Comparison of ENCODE assay signal across 8 mouse cellular contexts in genomic region chr1:52470811-52471489, GRCm38 (mm10). TPM values are rescaled to one million over a fixed set of nuclear protein-coding genes. Genes with fewer than 3 reads are reported as not detected.
DNase-seq lines count a peak whose midpoint lies in the region; ATAC-seq and TF ChIP-seq lines count a peak whose summit lies in the region.
"Had no signal": no experiment of that assay in that cellular context is flagged by ENCODE, and none has a peak within 500 bp of the region (broad histone marks: within the 10 kb centered on the region; RNA-seq: fewer than 3 reads in every experiment).

No protein-coding gene starts in this region.

- intact Hi-C loops in left cerebral cortex, postnatal 25 days (cut with DNase I), result no loop called here

- 0 out of 2 replicates have a peak, but pooled peaks have one; percentile 29 for ATAC-seq in embryonic facial prominence, embryonic 11.5 days (replicated peaks; ENCODE audit: insufficient number of reproducible peaks, low FRiP score, low TSS enrichment, low read depth)
- peak; percentile 88 for ATAC-seq in hindbrain, embryonic 14.5 days (ENCODE audit: low FRiP score)
- ATAC-seq in midbrain, postnatal 0 days (ENCODE audit: low FRiP score), result 0 out of 2 replicates have a peak, but pooled peaks have one; percentile 34
- ATAC-seq in liver, postnatal 0 days, result no peak

- peak; percentile 22 for DNase-seq in brain, adult 2 months (ENCODE audit: low read depth, low spot score)
- peak; percentile 37 for DNase-seq in embryonic facial prominence, embryonic 11.5 days (ENCODE audit: low spot score)
- peak; percentile 70 for DNase-seq in hindbrain, embryonic 14.5 days (ENCODE audit: low spot score)
- DNase-seq in midbrain, postnatal 0 days (ENCODE audit: low spot score), result peak; percentile 72
- no peak for DNase-seq in frontal cortex, postnatal 10 days (ENCODE audit: low spot score in 2 of 2)
- no peak for DNase-seq in left cerebral cortex, postnatal 25 days (ENCODE audit: low spot score in 2 of 2)
- DNase-seq in liver, postnatal 0 days, result no peak

- no peak for TF ChIP-seq CTCF in midbrain, postnatal 0 days (IDR thresholded peaks at IDR 0.05)
- TF ChIP-seq CTCF in liver, postnatal 0 days (IDR thresholded peaks at IDR 0.05; ENCODE audit: low read depth), result no peak

- no peak for TF ChIP-seq EP300 in liver, postnatal 0 days (IDR thresholded peaks at IDR 0.05; ENCODE audit: low read depth)

- no peaks in the 10 kb centered on the region for H3K9me3 ChIP-seq in embryonic facial prominence, embryonic 11.5 days (replicated peaks; ENCODE audit: control insufficient read depth, low read length)
- H3K9me3 ChIP-seq in hindbrain, embryonic 14.5 days (ENCODE audit: control insufficient read depth, low read length), result no peaks in the 10 kb centered on the region
- no peaks in the 10 kb centered on the region for H3K9me3 ChIP-seq in midbrain, postnatal 0 days (ENCODE audit: low read length)
- H3K9me3 ChIP-seq in liver, postnatal 0 days (ENCODE audit: low read length), result no peaks in the 10 kb centered on the region
- H3K9me3 ChIP-seq: liver, embryonic 15.5 days had no signal

- H3K4me1 ChIP-seq in embryonic facial prominence, embryonic 11.5 days (ENCODE audit: control insufficient read depth, insufficient read depth, low read length), result no peaks in the 10 kb centered on the region
- peaks cover 11% of the 10 kb centered on the region for H3K4me1 ChIP-seq in hindbrain, embryonic 14.5 days (replicated peaks; ENCODE audit: control insufficient read depth, insufficient read depth, low read length)
- no peaks in the 10 kb centered on the region; the same call in 1 of the 2 replicates for H3K4me1 ChIP-seq in midbrain, postnatal 0 days (ENCODE audit: insufficient read depth, low read length)
- peaks cover 13% of the 10 kb centered on the region; the same call in 1 of the 2 replicates for H3K4me1 ChIP-seq in liver, postnatal 0 days (ENCODE audit: insufficient read depth)

- H3K4me3 ChIP-seq in embryonic facial prominence, embryonic 11.5 days (ENCODE audit: low read depth, low read length), result no peak overlapping the region
- no peak overlapping the region for H3K4me3 ChIP-seq in hindbrain, embryonic 14.5 days (replicated peaks; ENCODE audit: low read length)
- no peak overlapping the region for H3K4me3 ChIP-seq in midbrain, postnatal 0 days (ENCODE audit: low read depth, low read length)
- H3K4me3 ChIP-seq in liver, postnatal 0 days (ENCODE audit: low read depth, low read length), result no peak overlapping the region
- H3K4me3 ChIP-seq: liver, embryonic 15.5 days had no signal

- 33% methylated on average over 7 of the region's 7 CpGs for whole genome bisulfite sequencing in embryonic facial prominence, embryonic 11.5 days
- WGBS in hindbrain, embryonic 14.5 days, result 18% methylated on average over 7 of the region's 7 CpGs
- WGBS in midbrain, postnatal 0 days, result 37% methylated on average over 7 of the region's 7 CpGs
- WGBS in liver, postnatal 0 days (ENCODE audit: insufficient replicate concordance), result 47% methylated on average over 7 of the region's 7 CpGs

- H3K36me3 ChIP-seq in embryonic facial prominence, embryonic 11.5 days (replicated peaks; ENCODE audit: control insufficient read depth, insufficient read depth, low read depth, low read length), result no peaks in the 10 kb centered on the region
- no peaks in the 10 kb centered on the region; the same call in 1 of the 2 replicates for H3K36me3 ChIP-seq in hindbrain, embryonic 14.5 days (replicated peaks; ENCODE audit: control insufficient read depth, insufficient read depth)
- H3K36me3 ChIP-seq in midbrain, postnatal 0 days (ENCODE audit: insufficient read depth, low read length), result peaks cover 4% of the 10 kb centered on the region
- peaks cover 27% of the 10 kb centered on the region for H3K36me3 ChIP-seq in liver, postnatal 0 days (replicated peaks; ENCODE audit: insufficient read depth, low read length)

- no peak overlapping the region for H3K9ac ChIP-seq in embryonic facial prominence, embryonic 11.5 days (replicated peaks; ENCODE audit: low read length)
- no peak overlapping the region for H3K9ac ChIP-seq in hindbrain, embryonic 14.5 days
- H3K9ac ChIP-seq in midbrain, postnatal 0 days (replicated peaks; ENCODE audit: low read length, poor library complexity, severe bottlenecking), result no peak overlapping the region
- no peak overlapping the region for H3K9ac ChIP-seq in liver, postnatal 0 days (replicated peaks)
- H3K9ac ChIP-seq: liver, embryonic 15.5 days had no signal

- no peak overlapping the region for H3K4me2 ChIP-seq in embryonic facial prominence, embryonic 11.5 days (ENCODE audit: low read depth, low read length)
- no peak overlapping the region for H3K4me2 ChIP-seq in hindbrain, embryonic 14.5 days (replicated peaks)
- no peak overlapping the region for H3K4me2 ChIP-seq in midbrain, postnatal 0 days (ENCODE audit: low read depth, low read length, poor library complexity, severe bottlenecking)
- no peak overlapping the region for H3K4me2 ChIP-seq in liver, postnatal 0 days (ENCODE audit: low read depth, low read length)
- H3K4me2 ChIP-seq: liver, embryonic 15.5 days had no signal

- no peak overlapping the region for H3K27ac ChIP-seq in embryonic facial prominence, embryonic 11.5 days (replicated peaks; ENCODE audit: low read depth, low read length)
- H3K27ac ChIP-seq in hindbrain, embryonic 14.5 days, result peak overlapping the region; percentile 73
- H3K27ac ChIP-seq in midbrain, postnatal 0 days (ENCODE audit: low read depth, low read length), result no peak overlapping the region
- H3K27ac ChIP-seq in liver, postnatal 0 days (ENCODE audit: low read depth), result no peak overlapping the region
- H3K27ac ChIP-seq: liver, embryonic 15.5 days had no signal

- H3K27me3 ChIP-seq in embryonic facial prominence, embryonic 11.5 days (ENCODE audit: control insufficient read depth, insufficient read depth, low read length), result no peaks in the 10 kb centered on the region
- H3K27me3 ChIP-seq in hindbrain, embryonic 14.5 days (ENCODE audit: control insufficient read depth, insufficient read depth, low read length), result no peaks in the 10 kb centered on the region
- H3K27me3 ChIP-seq in midbrain, postnatal 0 days (ENCODE audit: insufficient read depth, low read length), result no peaks in the 10 kb centered on the region
- no peaks in the 10 kb centered on the region for H3K27me3 ChIP-seq in liver, postnatal 0 days (ENCODE audit: insufficient read depth, low read length)
- H3K27me3 ChIP-seq: liver, embryonic 15.5 days had no signal

RNA-seq across cellular contexts. Expression of gene Nab1, which starts 29.5 kb away (rescaled TPM):
- polyA plus RNA-seq in embryonic facial prominence, embryonic 11.5 days (2014; fragmentation: Nextera tagmentation; extraction: Ambion mirVana), result 6.3 TPM in 2 replicates
- polyA plus RNA-seq in hindbrain, embryonic 14.5 days (2014; fragmentation: Nextera tagmentation; extraction: Ambion mirVana), result 10.9 and 13.2 TPM in 2 replicates
- 11.0 and 14.5 TPM in 2 replicates for total RNA-seq in midbrain, postnatal 0 days (2014; rRNA removed)
- polyA plus RNA-seq in midbrain, postnatal 0 days (2015; fragmentation: Nextera tagmentation; extraction: Ambion mirVana), result 4.9 and 5.9 TPM in 2 replicates
- total RNA-seq in left cerebral cortex, postnatal 25 days (2021), result 10 to 100 TPM; 25.6 to 26.2 TPM
- 20.3 and 20.9 TPM in 2 replicates for polyA plus RNA-seq in liver, postnatal 0 days (2015; fragmentation: Nextera tagmentation; extraction: Ambion mirVana)

Comparison
In these comparisons a context has a peak if more than half of its experiments do, and no peak if none do; other contexts are left out.
1. DNase-seq: peak in brain, adult 2 months (single experiment), embryonic facial prominence, embryonic 11.5 days (single experiment), hindbrain, embryonic 14.5 days (single experiment) and midbrain, postnatal 0 days (single experiment); none in frontal cortex, postnatal 10 days (0 of 2), left cerebral cortex, postnatal 25 days (0 of 2) and liver, postnatal 0 days (single experiment).